Comparison of ENCODE assay signal across 8 mouse cellular contexts in the genomic region with DNA sequence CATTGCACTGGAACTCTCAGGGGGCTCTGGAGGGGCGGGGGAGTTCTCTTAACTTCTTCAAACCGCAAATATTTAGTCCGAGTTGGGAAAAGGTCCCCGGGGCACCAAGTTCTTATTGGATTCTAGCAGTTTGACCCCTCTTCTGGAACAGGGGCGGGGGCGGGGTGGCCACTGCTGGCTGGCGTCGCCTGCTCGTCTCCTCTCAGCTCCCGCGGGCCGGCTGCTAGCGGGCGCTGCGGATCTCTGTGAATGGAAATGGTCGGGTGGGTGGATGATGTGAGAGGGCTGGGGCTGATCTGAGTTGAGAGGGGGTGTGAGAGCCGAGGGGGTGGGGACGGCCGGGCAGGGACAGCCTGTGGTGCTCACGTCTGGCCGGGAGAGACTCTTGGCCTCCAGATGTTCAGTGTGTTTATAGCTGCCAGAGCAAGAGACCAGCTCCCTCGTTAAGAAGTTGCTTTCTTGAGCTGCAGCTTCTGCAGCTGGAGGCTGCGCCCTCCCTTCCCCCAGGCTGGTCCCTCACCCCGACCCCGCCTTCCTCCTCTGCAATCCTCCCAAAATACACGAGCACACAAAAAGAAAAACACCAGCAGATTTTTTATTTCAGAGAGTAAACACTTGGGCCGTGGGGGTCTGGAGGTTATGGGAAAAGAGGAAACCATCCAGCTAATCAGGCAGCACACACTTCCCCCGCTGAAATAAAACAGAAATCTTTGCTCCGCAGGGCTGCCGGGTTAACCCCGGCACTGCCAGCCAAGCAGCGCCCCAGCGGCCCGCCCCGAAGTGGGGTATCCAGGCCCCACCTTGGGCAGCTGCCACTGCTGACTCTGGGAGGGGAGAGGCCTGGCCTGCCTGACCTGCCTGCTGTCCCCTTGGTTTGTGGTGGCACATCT. TPM values are rescaled to one million over a fixed set of nuclear protein-coding genes. Genes with fewer than 3 reads are reported as not detected.
A peak's percentile ranks its signal among the peaks of the same experiment; 100 is the strongest.
DNase-seq lines count a peak whose midpoint lies in the region; ATAC-seq and TF ChIP-seq lines count a peak whose summit lies in the region.

No protein-coding gene starts in this region.

- peak; percentile 48 for ATAC-seq in granulocyte monocyte progenitor cell, adult 5-6 weeks (replicated peaks; ENCODE audit: poor library complexity, severe bottlenecking)
- peak; percentile 82 for ATAC-seq in intestine, embryonic 14.5 days (replicated peaks; ENCODE audit: low FRiP score, low TSS enrichment, low read depth)
- ATAC-seq in midbrain, embryonic 16.5 days: peak; percentile 67

- no peaks in the 10 kb centered on the region for H3K36me3 ChIP-seq in intestine, embryonic 14.5 days (ENCODE audit: control insufficient read depth, insufficient read depth, low read length)
- H3K36me3 ChIP-seq in liver, adult 2 months (ENCODE audit: control insufficient read depth, insufficient read depth, low read length): no peaks in the 10 kb centered on the region
- no peaks in the 10 kb centered on the region for H3K36me3 ChIP-seq in midbrain, embryonic 16.5 days (ENCODE audit: control insufficient read depth, insufficient read depth, low read length)
- H3K36me3 ChIP-seq in splenic B cell, adult 2 months (ENCODE audit: control insufficient read depth, insufficient read depth, low read length, poor library complexity, severe bottlenecking): no peaks in the 10 kb centered on the region

- peak overlapping the region; percentile 20; the same call in 1 of the 2 replicates for H3K9ac ChIP-seq in intestine, embryonic 14.5 days (ENCODE audit: low read length)
- peak overlapping the region; percentile 42 for H3K9ac ChIP-seq in liver, adult 2 months (ENCODE audit: low read depth, low read length)
- H3K9ac ChIP-seq in midbrain, embryonic 16.5 days (ENCODE audit: low read depth, low read length): peak overlapping the region; percentile 36; the same call in 1 of the 2 replicates

- H3K27ac ChIP-seq in cortical plate, adult 2 months (ENCODE audit: insufficient read depth, low read length): peak overlapping the region; percentile 27; the same call in 1 of the 2 replicates
- H3K27ac ChIP-seq in intestine, embryonic 14.5 days (ENCODE audit: low read depth): peak overlapping the region; percentile 78
- H3K27ac ChIP-seq in liver, adult 2 months (replicated peaks; ENCODE audit: insufficient read depth, low read depth, low read length): peak overlapping the region; percentile 79
- H3K27ac ChIP-seq in midbrain, embryonic 16.5 days (ENCODE audit: low read length): no peak overlapping the region; the same call in 1 of the 2 replicates

- H3K4me1 ChIP-seq in cortical plate, adult 2 months (ENCODE audit: control insufficient read depth, insufficient read depth, low read length): no peaks in the 10 kb centered on the region; the same call in 1 of the 2 replicates
- peaks cover 82% of the 10 kb centered on the region for H3K4me1 ChIP-seq in intestine, embryonic 14.5 days (replicated peaks; ENCODE audit: control insufficient read depth, insufficient read depth, low read length)
- H3K4me1 ChIP-seq in liver, adult 2 months (ENCODE audit: control insufficient read depth, insufficient read depth, low read length): peaks cover 1% of the 10 kb centered on the region; the same call in 1 of the 2 replicates
- peaks cover 34% of the 10 kb centered on the region for H3K4me1 ChIP-seq in midbrain, embryonic 16.5 days (ENCODE audit: control insufficient read depth, insufficient read depth, low read length)

- DNase-seq in NIH3T3 (ENCODE audit: low read depth): peak; percentile 65
- DNase-seq in intestine, embryonic 14.5 days (ENCODE audit: low spot score): peak; percentile 76
- DNase-seq in liver, adult 2 months (ENCODE audit: extremely low read depth, low read depth, low spot score): peak; percentile 54
- peak; percentile 67 for DNase-seq in splenic B cell, adult 2 months (ENCODE audit: low read depth, low spot score)
- no peak for DNase-seq in cerebellum, postnatal 36 days

- H3K27me3 ChIP-seq in intestine, embryonic 14.5 days (replicated peaks; ENCODE audit: control insufficient read depth, insufficient read depth, low read length): no peaks in the 10 kb centered on the region
- H3K27me3 ChIP-seq in liver, adult 2 months (ENCODE audit: control insufficient read depth, insufficient read depth, low read length): no peaks in the 10 kb centered on the region; the same call in 1 of the 2 replicates
- H3K27me3 ChIP-seq in midbrain, embryonic 16.5 days (ENCODE audit: control insufficient read depth, insufficient read depth, low read depth, low read length): peaks cover 37% of the 10 kb centered on the region
- H3K27me3 ChIP-seq in splenic B cell, adult 2 months (ENCODE audit: control insufficient read depth, insufficient read depth, low read length, poor library complexity, severe bottlenecking): no peaks in the 10 kb centered on the region

- H3K4me2 ChIP-seq in intestine, embryonic 14.5 days (ENCODE audit: low read length): peak overlapping the region; percentile 51
- peak overlapping the region; percentile 66 for H3K4me2 ChIP-seq in midbrain, embryonic 16.5 days (ENCODE audit: low read length)

- no peaks in the 10 kb centered on the region for H3K9me3 ChIP-seq in intestine, embryonic 14.5 days (ENCODE audit: control insufficient read depth, low read length)
- H3K9me3 ChIP-seq in midbrain, embryonic 16.5 days (replicated peaks; ENCODE audit: control insufficient read depth, low read length, poor library complexity, severe bottlenecking): no peaks in the 10 kb centered on the region

- H3K79me2 ChIP-seq in liver, adult 2 months (ENCODE audit: control insufficient read depth, insufficient read depth, low read length): no peaks in the 10 kb centered on the region

- no peak for TF ChIP-seq CTCF in cortical plate, adult 2 months (IDR thresholded peaks at IDR 0.05; ENCODE audit: extremely low read depth, insufficient read depth, low read length)
- TF ChIP-seq CTCF in liver, adult 2 months (IDR thresholded peaks at IDR 0.05; ENCODE audit: low read depth, low read length): no peak

- 1% methylated on average over 35 of the region's 35 CpGs for WGBS in intestine, embryonic 14.5 days
- 4% methylated on average over 35 of the region's 35 CpGs for WGBS in liver, adult 2 months
- WGBS in midbrain, embryonic 16.5 days: 2% methylated on average over 35 of the region's 35 CpGs

- no peak for TF ChIP-seq POLR2A in cortical plate, adult 2 months (IDR thresholded peaks at IDR 0.05; ENCODE audit: extremely low read depth, insufficient read depth, low read length)
- no peak for TF ChIP-seq POLR2A in liver, adult 2 months (IDR thresholded peaks at IDR 0.05; ENCODE audit: extremely low read depth, insufficient read depth, low read length)

- H3K4me3 ChIP-seq in cortical plate, adult 2 months (ENCODE audit: insufficient read depth, low read length): no peak overlapping the region
- H3K4me3 ChIP-seq in intestine, embryonic 14.5 days (ENCODE audit: low read depth, low read length): peak overlapping the region; percentile 17
- H3K4me3 ChIP-seq in liver, adult 2 months (ENCODE audit: insufficient read depth, low read depth, low read length): peak overlapping the region; percentile 31; the same call in 1 of the 2 replicates
- H3K4me3 ChIP-seq in midbrain, embryonic 16.5 days (ENCODE audit: low read depth, low read length): peak overlapping the region; percentile 31

RNA-seq across cellular contexts. Expression of gene Ets1, which starts 36.2 kb away (rescaled TPM):
- polyA plus RNA-seq in cortical plate, adult 2 months (2012; rRNA removed): 7.7 and 8.9 TPM in 2 replicates
- 3.9 and 5.2 TPM in 2 replicates for total RNA-seq in granulocyte monocyte progenitor cell, adult 5-6 weeks (2014; fragmentation: Nextera tagmentation)
- total RNA-seq in granulocyte monocyte progenitor cell, adult 5-6 weeks (2017): 8.2 and 8.5 TPM in 2 replicates
- polyA plus RNA-seq in intestine, embryonic 14.5 days (2014; fragmentation: Nextera tagmentation; extraction: Ambion mirVana): 46.3 and 51.3 TPM in 2 replicates
- 18.8 and 20.1 TPM in 2 replicates for total RNA-seq in liver, adult 2 months (2014; rRNA removed)
- 5.1 and 7.6 TPM in 2 replicates for polyA plus RNA-seq in liver, adult 2 months (2012; rRNA removed)
- polyA plus RNA-seq in midbrain, embryonic 16.5 days (2015; fragmentation: Nextera tagmentation; extraction: Ambion mirVana): 17.5 and 19.3 TPM in 2 replicates

Comparison
In these comparisons a context has a peak if more than half of its experiments do, and no peak if none do; other contexts are left out.
1. DNase-seq: peak in NIH3T3 (single experiment), intestine, embryonic 14.5 days (single experiment), liver, adult 2 months (single experiment) and splenic B cell, adult 2 months (single experiment); none in cerebellum, postnatal 36 days (0 of 2).
2. Peak in every context shown above with its lines, with median percentiles within 50 percentile points of each other: ATAC-seq and H3K9ac ChIP-seq.